Mouse (Mus musculus) stomach, postnatal 0 days (tissue): ENCODE data around the gene Capzb.

ENCODE experiments used
- CTCF ChIP-seq: IDR thresholded peaks from 2 replicates; pipeline ENCODE4 v1.5.1; 2016; ENCODE audit warnings: antibody characterized with exemption, low read depth, mild to moderate bottlenecking, moderate library complexity
- EP300 ChIP-seq: optimal IDR thresholded peaks from 2 replicates; pipeline ENCODE3; 2016; ENCODE audit warnings: antibody characterized with exemption

GRCm38 (mm10) chr4:139265783-139266499 is 73.2 kb downstream of the Capzb start:
- TF ChIP-seq EP300 (no peak), CTCF (no peak)
